Mouse (Mus musculus) cerebellum, adult 11-12 months (tissue): Measurements from ENCODE around the gene Tbc1d12.
"Not testable (repeated sequence)": the region's sequence is repeated elsewhere in the genome, so short reads cannot be mapped to it uniquely, and the experiment has no call there.

Source experiments
- DNase-seq: peaks from one replicate; pipeline ENCODE4 v3.0.0; 2022

The Tbc1d12 gene

DNA sequence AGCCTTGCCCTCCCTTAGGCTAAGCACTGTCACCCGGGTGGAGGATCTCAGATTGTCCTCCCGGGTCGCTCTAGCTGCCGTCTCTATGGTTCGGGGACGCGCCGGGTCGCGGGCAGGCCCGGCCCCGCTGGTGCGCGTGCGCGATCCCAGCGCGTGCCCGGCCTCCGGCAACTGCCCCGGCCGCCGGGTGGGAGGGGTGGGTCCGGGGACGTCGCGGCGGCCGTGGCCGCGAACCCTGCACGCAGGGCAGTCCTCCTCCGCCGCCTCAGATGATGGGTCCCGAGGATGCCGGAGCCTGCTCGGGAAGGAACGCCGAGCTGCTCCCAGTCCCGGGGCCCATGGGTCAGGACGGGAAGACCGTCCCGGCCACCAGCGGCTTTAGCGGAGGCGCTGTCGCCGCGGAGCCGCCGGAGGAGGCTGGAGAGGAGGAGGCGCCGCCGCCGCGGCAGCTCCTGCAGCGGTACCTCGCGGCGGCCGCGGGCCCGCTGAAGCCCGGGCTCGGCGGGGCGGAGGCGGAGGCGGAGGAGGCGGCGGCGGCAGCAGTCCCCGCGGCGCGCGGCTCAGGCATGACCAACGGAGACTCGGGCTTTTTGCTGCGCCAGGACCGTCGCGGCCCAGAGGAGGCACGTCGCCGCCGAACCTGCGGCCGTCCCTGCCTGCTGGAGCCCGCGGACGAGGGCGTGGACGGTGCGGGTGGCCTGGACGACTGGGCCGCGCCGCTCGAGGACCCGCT is at the start of gene Tbc1d12:
Gene Tbc1d12, plus strand, starts transcription at position 142 of the 733 bp plus-strand sequence.
- DNase-seq = peak; percentile 92

GRCm38 (mm10) chr19:38787756-38788155 is 48.6 kb upstream of the Tbc1d12 start:
- no peak for DNase-seq

DNA sequence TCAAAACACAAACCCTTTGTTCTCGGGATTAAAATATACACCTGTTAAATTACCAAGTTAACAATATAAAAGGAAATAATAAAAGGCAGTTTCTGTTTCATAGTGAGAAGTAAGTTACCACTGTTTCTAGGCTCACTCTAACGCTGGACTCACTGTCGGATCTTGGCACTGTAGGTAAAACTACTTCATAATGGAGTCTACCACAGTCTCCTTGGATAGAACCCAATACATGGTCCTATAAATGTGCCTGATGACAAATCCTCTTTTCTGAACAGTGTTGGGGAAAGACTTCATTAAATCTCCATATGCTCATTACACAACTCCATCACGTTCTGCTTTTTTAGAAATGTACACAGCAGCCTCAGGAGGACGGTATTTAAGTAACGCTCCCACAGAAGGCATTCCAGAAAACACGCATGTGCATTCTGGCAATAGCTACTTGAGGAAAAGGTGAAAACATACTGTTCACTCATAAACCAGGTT is 42.8 kb upstream of the Tbc1d12 start:
- DNase-seq = no peak

DNA sequence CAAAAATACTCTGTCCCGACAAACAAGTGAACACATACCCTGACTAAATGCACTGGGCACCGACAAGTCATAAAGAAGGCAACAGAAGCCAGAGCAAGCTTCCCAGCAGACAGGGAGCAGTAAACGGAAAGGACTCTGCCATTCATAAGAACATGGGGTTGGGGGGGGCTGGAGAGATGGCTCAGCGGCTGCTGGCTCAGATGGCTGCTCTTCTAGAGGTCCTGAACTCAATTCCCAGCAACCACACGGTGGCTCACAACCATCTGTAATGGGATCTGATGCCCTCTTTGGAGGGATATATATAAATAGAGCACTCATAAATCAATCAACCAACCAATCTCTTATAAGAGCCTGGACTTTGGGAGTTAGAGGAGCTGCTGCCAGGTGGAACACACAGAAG is 39.8 kb upstream of the Tbc1d12 start:
- DNase-seq = no peak

DNA sequence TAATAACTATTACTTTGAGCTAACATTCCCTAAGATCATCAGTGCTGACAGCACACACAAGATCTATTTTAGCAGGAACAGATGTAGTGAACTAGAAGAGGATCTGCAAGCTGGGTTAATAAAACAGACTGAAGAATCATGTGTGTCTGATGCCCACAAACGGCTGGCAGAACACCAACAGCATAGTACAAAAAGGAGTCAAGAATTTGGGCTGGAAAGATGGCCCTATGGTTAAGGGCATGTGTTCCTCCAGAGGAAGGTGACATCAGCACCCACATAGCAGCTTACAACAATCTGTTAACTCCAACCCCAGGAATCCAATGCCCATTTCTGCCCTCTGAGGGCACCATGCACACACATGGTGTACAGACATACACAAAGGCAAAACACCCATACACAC is 38.1 kb upstream of the Tbc1d12 start:
- DNase-seq = no peak

- no peak for DNase-seq
These were observed 37.6 kb upstream of the Tbc1d12 start for GRCm38 (mm10) chr19:38798801-38799200.

DNA sequence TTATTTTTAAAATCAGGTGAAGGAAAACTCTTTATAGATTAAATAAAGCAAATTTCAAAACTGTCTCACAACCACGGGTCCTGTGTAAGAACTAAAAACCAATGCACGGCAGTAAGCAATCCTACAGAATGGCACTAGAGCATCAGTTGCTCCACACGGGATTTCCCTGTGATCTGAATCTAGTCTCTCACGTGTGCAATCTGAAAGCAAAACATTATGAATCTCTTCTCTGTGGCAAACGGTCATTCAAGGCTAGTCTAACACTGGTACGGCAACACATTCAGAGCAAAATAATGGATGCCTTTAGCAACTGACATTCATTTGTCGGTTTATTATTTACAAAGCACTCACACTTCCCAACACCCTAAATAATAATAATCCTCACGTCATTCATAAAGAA is 18.2 kb upstream of the Tbc1d12 start:
- no peak for DNase-seq

- peak; percentile 88 for DNase-seq
These were observed 17.5 kb upstream of the Tbc1d12 start, which contains the start of gene Noc3l for GRCm38 (mm10) chr19:38818766-38819426. TSS of gene Noc3l (minus strand) at chr19:38819237.

DNA sequence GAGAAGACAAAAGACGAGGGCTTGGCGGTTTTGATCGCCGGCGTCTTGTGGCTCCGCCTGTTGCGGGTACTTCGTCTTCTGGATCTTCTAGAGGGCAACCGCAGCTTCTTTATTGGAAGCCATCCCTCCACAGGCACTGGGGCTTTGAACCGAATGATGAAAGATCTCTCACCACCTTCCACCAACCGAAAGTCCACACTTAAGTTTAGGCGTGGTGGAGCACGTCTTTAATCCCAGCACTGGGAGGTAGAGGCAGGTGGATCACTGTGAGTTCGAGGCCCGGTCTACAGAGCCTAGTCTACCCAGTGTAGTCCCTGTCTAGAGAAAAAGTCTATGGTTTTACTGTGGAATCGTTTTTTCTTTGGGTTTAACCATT is 17.0 kb upstream of the Tbc1d12 start:
- no peak for DNase-seq

DNA sequence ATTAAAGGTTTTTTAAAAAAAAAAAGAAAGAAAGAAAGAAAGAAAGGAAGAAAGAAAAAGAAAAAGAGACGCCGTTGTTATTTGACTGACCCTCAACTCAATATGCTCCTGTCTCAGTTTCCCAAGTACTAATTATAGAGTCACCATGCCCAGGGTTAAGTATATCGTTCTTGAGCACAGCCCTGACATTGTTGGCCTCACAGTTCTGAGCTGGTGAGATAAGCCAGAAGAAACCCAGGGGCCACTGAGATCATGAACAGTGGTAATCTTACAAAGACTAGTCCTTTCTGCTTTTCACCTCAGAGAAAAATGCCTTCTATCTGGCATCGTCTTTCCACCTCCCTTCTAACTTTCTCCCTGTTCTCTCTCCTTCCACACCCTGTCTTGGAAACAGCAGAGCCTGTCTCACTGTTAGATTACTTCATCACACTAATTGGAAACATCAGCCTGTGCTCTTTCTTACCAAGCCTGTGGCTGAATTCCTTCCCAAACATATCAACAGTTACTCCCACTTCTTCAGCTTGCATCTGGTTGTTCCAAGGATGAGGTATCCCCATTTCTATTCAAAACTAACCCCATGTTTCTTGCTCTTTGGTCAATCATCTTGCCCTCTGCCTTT is 16.1 kb upstream of the Tbc1d12 start:
- DNase-seq = no peak

DNA sequence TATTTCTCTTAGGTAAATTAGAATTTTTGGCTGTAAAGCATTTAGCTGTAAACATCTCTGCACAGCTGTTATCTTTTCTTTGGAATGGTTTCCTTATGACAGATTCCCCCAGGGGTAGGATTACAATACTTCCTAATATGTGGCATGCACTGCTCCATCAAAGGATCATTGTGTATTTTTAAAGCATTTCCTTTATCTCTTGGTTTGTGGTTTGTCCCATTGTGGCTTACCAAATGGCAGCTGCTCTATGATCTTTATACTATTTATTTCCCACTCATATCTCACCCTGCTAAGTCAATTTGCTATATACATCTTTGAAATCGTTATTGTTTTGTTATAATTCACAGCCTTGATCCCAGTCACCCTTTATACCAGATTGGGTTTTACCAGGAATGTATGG is 3.2 kb upstream of the Tbc1d12 start:
- no peak for DNase-seq

DNA sequence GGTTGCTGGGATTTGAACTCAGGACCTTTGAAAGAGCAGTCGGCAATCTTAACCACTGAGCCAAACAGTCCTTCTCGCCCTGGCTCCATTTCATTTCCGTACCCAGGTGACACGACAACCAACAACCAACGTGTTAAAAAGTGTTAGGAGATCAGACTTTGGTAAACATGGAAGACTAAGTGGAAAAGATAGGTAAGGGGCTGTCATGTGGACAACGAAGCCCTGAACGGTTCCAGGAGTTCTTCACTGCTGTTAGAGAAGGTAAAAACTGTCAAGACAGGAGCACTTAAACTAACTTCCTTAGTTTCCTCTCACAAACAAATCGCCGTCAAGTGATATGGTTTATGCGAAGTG is 318 bp upstream of the Tbc1d12 start:
- DNase-seq = peak; percentile 38

- peak; percentile 62 for DNase-seq
These were observed 827 bp downstream of the Tbc1d12 start for GRCm38 (mm10) chr19:38837171-38837641.

DNA sequence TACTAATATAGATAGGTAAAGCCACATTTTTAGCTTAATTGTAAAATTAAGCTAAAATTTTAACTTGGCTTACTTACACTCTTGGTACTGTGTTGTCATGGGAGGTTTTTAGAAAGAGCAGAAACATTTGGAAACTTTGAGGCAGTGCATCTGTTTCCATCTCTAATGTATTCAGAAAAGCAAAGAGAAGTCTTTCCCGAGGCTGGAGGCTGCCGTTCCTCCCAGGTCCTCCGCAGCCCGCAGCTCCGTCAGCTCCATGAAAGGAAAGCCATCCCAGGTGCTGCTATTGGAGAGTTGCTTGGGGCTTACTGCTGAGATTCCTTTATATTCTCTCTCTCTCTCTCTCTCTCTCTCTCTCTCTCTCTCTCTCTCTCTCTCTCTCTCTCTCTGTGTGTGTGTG is 8.4 kb downstream of the Tbc1d12 start:
- no peak for DNase-seq

DNA sequence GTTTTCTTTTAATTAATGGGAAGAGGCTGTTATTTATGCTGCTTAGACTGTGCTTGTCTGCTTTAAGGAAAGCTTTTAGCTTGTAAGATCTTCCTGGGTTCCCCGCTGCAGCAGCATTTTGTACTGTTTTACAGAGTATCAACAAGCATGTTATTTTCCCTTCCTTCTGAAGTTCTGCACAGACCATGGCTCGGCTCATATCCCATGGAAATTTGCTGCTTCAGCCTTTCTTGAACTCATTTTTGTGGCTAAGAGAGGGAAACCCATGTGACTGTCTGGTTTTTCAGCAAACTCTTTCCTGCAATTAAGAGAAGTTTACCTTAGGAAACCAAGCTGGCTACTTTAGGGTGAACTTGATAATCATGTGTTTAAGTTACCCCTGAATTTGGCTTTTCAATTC is 10.0 kb downstream of the Tbc1d12 start:
- DNase-seq = no peak

DNA sequence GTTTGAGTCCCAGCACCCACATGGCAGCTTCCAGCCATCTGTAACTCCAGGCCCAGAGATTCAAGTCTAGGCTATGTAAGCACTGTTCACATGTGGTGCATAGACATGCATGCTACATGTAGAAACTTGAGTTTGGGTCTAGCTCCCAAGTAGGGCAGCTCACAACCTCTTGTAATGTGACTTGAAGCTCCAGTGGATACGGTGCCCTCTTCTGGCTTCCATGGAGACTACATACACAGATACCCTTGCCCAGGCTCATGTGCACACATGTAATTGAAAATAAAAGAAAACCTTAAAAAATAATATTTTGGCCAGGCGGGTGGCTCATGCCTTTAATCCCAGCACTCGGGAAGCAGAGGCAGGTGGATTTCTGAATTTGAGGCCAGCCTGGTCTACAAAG is 21.8 kb downstream of the Tbc1d12 start:
- no peak for DNase-seq

GRCm38 (mm10) chr19:38862523-38862922 is 26.1 kb downstream of the Tbc1d12 start:
- no peak for DNase-seq

DNA sequence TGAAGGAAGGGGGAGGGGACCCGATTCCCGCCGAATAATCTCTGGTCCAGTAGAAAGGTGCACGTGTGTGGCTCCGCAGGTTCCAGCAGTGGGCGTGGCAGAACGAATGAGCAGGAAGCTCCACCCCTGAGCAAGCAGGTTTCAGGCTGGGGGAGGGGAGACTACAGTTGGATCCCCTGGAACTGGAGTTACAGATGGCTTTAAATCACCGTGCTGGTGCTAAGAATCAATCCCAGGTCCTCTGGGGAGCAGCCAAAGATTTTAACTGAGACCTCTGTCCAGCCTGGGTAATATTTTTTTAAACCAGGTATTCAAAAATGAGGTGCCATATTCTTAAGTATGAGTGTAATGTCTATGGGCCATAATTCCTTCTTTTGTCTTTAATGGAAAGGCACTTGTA is 38.4 kb downstream of the Tbc1d12 start:
- not testable (repeated sequence) for DNase-seq

DNA sequence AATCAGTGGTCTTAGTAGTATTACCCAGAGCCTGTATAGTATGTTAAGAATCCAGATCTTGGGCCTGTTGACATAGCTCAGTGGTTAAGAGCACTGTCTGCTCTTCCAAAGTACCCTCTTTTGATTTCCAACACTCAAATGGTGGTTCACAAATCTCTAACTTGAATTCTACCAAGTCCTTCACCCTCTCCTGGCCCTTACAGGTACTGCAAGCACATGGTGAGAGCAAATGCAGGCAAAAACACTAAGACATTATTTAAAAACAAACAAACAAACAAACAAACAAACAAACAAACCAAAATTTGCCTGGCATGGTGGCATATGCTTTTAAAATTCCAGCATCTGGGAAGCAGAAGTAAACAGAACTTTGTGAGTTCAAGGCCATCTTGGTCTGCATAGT is 43.9 kb downstream of the Tbc1d12 start:
- DNase-seq = no peak

- DNase-seq = no peak
These were observed 65.1 kb downstream of the Tbc1d12 start for GRCm38 (mm10) chr19:38901146-38902135.

GRCm38 (mm10) chr19:38902501-38902900 is 66.1 kb downstream of the Tbc1d12 start:
- no peak for DNase-seq

GRCm38 (mm10) chr19:38913786-38914185 is 77.4 kb downstream of the Tbc1d12 start:
- DNase-seq = no peak

GRCm38 (mm10) chr19:38914926-38915325 is 78.5 kb downstream of the Tbc1d12 start:
- DNase-seq = no peak
